Mouse (Mus musculus) lung, embryonic 15.5 days (tissue): ENCODE measurements around the gene 4930556J24Rik. TPM values are rescaled to one million over a fixed set of nuclear protein-coding genes. Genes with fewer than 3 reads are reported as not detected.
"Not testable (repeated sequence)": the region's sequence is repeated elsewhere in the genome, so short reads cannot be mapped to it uniquely, and the experiment has no call there.

Experiments
- ATAC-seq: fragments of 200-750 bp; cut with Nextera tagmentation; 2 replicates; pipeline ENCODE4 v1.8.0; 2017; ENCODE audit warnings: moderate number of reproducible peaks, borderline replicate concordance; ENCODE audit not compliant: low FRiP score, low TSS enrichment; ENCODE audit errors: extremely low read depth
- H3K27ac ChIP-seq: fragments of 300-500 bp; sonication (generic); 2 replicates; pipeline ENCODE4 v1.5.1; 2015; ENCODE audit warnings: moderate library complexity, mild to moderate bottlenecking, inconsistent platforms
- H3K27me3 ChIP-seq: fragments of 300-500 bp; sonication (generic); 2 replicates; pipeline ENCODE4 v1.6.1; 2015; ENCODE audit warnings: inconsistent platforms
- H3K36me3 ChIP-seq: fragments of 300-500 bp; sonication (generic); 2 replicates; pipeline ENCODE4 v1.6.1; 2015; ENCODE audit warnings: inconsistent platforms
- H3K4me1 ChIP-seq: fragments of 300-500 bp; sonication (generic); 2 replicates; pipeline ENCODE4 v1.6.1; 2015; ENCODE audit warnings: inconsistent platforms
- H3K4me2 ChIP-seq: fragments of 300-500 bp; sonication (generic); 2 replicates; pipeline ENCODE4 v1.6.1; 2015; ENCODE audit warnings: inconsistent platforms, mild to moderate bottlenecking, moderate library complexity
- H3K4me3 ChIP-seq: fragments of 300-500 bp; sonication (generic); 2 replicates; pipeline ENCODE4 v1.5.1; 2015; ENCODE audit warnings: mild to moderate bottlenecking, inconsistent platforms
- H3K9ac ChIP-seq: fragments of 300-500 bp; sonication (generic); 2 replicates; pipeline ENCODE4 v1.6.1; 2015; ENCODE audit warnings: inconsistent platforms
- H3K9me3 ChIP-seq: fragments of 300-500 bp; sonication (generic); 2 replicates; pipeline ENCODE4 v1.6.1; 2016; ENCODE audit warnings: inconsistent platforms
- WGBS: fragments of 180-500 bp; shearing (Covaris S2); methylation state at CpG from one replicate; pipeline ENCODE4 v1.1.7; 2015; 5-methylcytosine and 5-hydroxymethylcytosine counted together
- polyA plus RNA-seq: library from polyadenylated mRNA; unstranded; fragments of >200 nt; fragmentation: Nextera tagmentation; extraction: Ambion mirVana; gene quantifications from 2 replicates; pipeline ENCODE4 v1.2.1, GENCODE M21; 2015

4930556J24Rik gene
- 0.18 and 0.21 TPM in 2 replicates for polyA plus RNA-seq

DNA sequence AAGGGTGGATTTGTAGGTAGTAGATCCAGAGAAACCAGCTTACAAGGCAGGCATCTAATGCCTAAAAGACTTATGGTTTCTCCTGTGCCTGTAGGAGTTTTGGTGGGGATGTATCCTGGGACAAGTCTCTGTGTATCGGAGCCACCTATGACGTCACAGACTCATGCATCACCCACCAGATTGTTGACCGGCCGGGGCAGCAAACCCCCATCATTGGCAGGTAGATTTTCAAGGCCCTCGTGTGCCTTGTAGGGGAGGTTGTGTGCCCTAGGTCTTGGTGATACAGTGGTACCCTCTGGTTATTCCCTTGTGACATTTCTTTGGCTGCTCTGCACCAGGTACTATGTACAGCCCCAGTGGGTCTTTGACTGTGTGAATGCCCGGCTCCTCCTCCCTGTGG lies at the start of gene 4930556J24Rik:
4930556J24Rik (minus strand) TSS at position 101 of the 400 bp plus-strand sequence.
- 95% methylated on average over 6 of the region's 6 CpGs for WGBS
- no peak for ATAC-seq
- Histone ChIP-seq H3K4me3 (no peak within 1 kb of the TSS), H3K4me2 (no peak within 1 kb of the TSS), H3K4me1 (no peaks in the 10 kb centered on the region), H3K27ac (no peak within 1 kb of the TSS), H3K9me3 (no peaks in the 10 kb centered on the region), H3K27me3 (no peaks in the 10 kb centered on the region), H3K9ac (no peak within 1 kb of the TSS), H3K36me3 (peaks cover 85% of the 10 kb centered on the region)

- H3K27me3 ChIP-seq, result no peaks in the 10 kb centered on the region
Observed at GRCm38 (mm10) chr11:4023321-4023720, 46.7 kb upstream of the 4930556J24Rik start.

DNA sequence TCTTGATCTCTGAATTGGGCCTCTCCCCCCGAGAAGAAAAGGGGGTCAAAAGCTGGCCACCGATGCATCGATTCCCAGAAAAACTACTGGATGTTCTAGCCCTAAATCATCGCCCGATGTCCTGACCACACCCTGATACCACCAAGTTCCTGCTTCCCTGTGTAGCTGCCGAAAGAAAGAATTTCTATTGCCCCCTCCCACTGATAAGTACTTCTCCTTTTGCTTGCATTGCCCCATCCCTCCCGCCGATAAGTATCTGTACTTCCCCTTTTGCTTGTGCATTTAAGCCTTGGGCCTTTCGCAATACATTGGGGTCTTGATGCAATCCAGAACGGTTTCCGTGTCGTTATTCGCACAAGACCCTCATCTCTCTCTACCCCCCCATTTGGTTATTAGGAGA lies 45.5 kb upstream of the 4930556J24Rik start:
- H3K4me1 ChIP-seq, H3K4me3 ChIP-seq, H3K27me3 ChIP-seq, H3K9ac ChIP-seq, H3K36me3 ChIP-seq, ATAC-seq, H3K27ac ChIP-seq, H3K4me2 ChIP-seq, H3K9me3 ChIP-seq: not testable (repeated sequence)
- WGBS, result 87% methylated on average over 13 of the region's 13 CpGs

More at GRCm38 (mm10) chr11:4023321-4023720, 46.7 kb upstream of the 4930556J24Rik start:
- ATAC-seq, result no peak
- Histone ChIP-seq H3K4me2 (no peak overlapping the region), H3K9ac (no peak overlapping the region), H3K9me3 (no peaks in the 10 kb centered on the region), H3K4me1 (no peaks in the 10 kb centered on the region), H3K4me3 (no peak overlapping the region), H3K36me3 (no peaks in the 10 kb centered on the region), H3K27ac (no peak overlapping the region)
- 71% methylated on average over 2 of the region's 2 CpGs for WGBS

GRCm38 (mm10) chr11:4015796-4016195 lies 39.2 kb upstream of the 4930556J24Rik start:
- 89% methylated on average over 14 of the region's 14 CpGs for WGBS
- H3K9ac ChIP-seq, H3K27ac ChIP-seq, H3K4me3 ChIP-seq, H3K27me3 ChIP-seq, H3K4me2 ChIP-seq, H3K4me1 ChIP-seq, H3K9me3 ChIP-seq, ATAC-seq, H3K36me3 ChIP-seq: not testable (repeated sequence)

DNA sequence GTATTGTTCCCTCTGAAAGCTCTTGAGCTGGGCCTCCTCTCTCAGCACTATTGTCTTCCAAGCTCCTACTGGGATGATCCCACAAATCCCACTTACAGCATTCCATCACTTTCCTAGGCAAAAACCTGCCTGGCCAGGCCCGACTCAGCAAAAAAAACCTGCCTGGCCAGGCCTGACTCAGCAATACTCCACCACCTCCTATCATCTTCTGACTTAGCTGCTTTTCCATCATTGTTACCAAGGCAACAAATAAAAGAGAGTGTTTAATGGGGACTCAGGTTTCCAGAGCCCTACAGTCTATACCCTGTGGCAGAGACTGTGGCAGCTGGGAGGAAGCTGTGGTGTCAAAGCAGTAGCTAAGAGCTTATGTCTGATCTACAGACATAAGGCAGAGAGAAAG lies 36.0 kb upstream of the 4930556J24Rik start:
- Histone ChIP-seq H3K4me2 (no peak overlapping the region), H3K36me3 (no peaks in the 10 kb centered on the region), H3K27me3 (no peaks in the 10 kb centered on the region), H3K9ac (no peak overlapping the region), H3K4me3 (no peak overlapping the region), H3K27ac (no peak overlapping the region), H3K4me1 (no peaks in the 10 kb centered on the region), H3K9me3 (peaks cover 3% of the 10 kb centered on the region; the same call in 1 of the 2 replicates)
- no peak for ATAC-seq
- WGBS, result 56% methylated on average over 1 of the region's 1 CpGs

- H3K4me1 ChIP-seq, result no peaks in the 10 kb centered on the region
- H3K9ac ChIP-seq, result no peak overlapping the region
- ATAC-seq, result no peak
- 82% methylated on average over 3 of the region's 3 CpGs for whole genome bisulfite sequencing
- no peak overlapping the region for H3K27ac ChIP-seq
- no peaks in the 10 kb centered on the region for H3K9me3 ChIP-seq
- H3K4me3 ChIP-seq, result no peak overlapping the region
- no peak overlapping the region for H3K4me2 ChIP-seq
- H3K27me3 ChIP-seq, result no peaks in the 10 kb centered on the region
- no peaks in the 10 kb centered on the region for H3K36me3 ChIP-seq
Observed at GRCm38 (mm10) chr11:4006462-4006861, 29.9 kb upstream of the 4930556J24Rik start.

- Histone ChIP-seq H3K9me3 (no peaks in the 10 kb centered on the region), H3K9ac (no peak overlapping the region), H3K27me3 (peaks cover 5% of the 10 kb centered on the region; the same call in 1 of the 2 replicates), H3K27ac (no peak overlapping the region), H3K4me2 (no peak overlapping the region), H3K4me1 (no peaks in the 10 kb centered on the region), H3K36me3 (no peaks in the 10 kb centered on the region), H3K4me3 (no peak overlapping the region)
- WGBS, result 57% methylated on average over 5 of the region's 5 CpGs
- ATAC-seq, result no peak
Observed at GRCm38 (mm10) chr11:4005220-4005805, 28.7 kb upstream of the 4930556J24Rik start.

- no peak for ATAC-seq
- Histone ChIP-seq H3K9me3 (no peaks in the 10 kb centered on the region), H3K36me3 (no peaks in the 10 kb centered on the region), H3K4me3 (no peak overlapping the region), H3K9ac (no peak overlapping the region), H3K4me1 (peaks cover 11% of the 10 kb centered on the region; the same call in 1 of the 2 replicates), H3K27me3 (peaks cover 42% of the 10 kb centered on the region), H3K27ac (no peak overlapping the region), H3K4me2 (no peak overlapping the region)
- 6% methylated on average over 5 of the region's 5 CpGs for WGBS
Observed at GRCm38 (mm10) chr11:4001603-4002002, 25.0 kb upstream of the 4930556J24Rik start.

- no peak overlapping the region for H3K9ac ChIP-seq
- no peak overlapping the region for H3K4me2 ChIP-seq
- H3K4me1 ChIP-seq, result peaks cover 11% of the 10 kb centered on the region; the same call in 1 of the 2 replicates
- H3K36me3 ChIP-seq, result no peaks in the 10 kb centered on the region
- WGBS, result 57% methylated on average over 5 of the region's 5 CpGs
- H3K4me3 ChIP-seq, result no peak overlapping the region
- no peak for ATAC-seq
- no peaks in the 10 kb centered on the region for H3K9me3 ChIP-seq
- no peak overlapping the region for H3K27ac ChIP-seq
- H3K27me3 ChIP-seq, result peaks cover 44% of the 10 kb centered on the region
Observed at GRCm38 (mm10) chr11:3999547-3999946, 23.0 kb upstream of the 4930556J24Rik start.

- H3K9me3 ChIP-seq, result no peaks in the 10 kb centered on the region
- H3K4me2 ChIP-seq, result peak overlapping the region; percentile 53
- ATAC-seq, result no peak
- no peak overlapping the region for H3K27ac ChIP-seq
- no peak overlapping the region for H3K9ac ChIP-seq
- WGBS, result 7% methylated on average over 66 of the region's 66 CpGs
- peaks cover 11% of the 10 kb centered on the region; the same call in 1 of the 2 replicates for H3K4me1 ChIP-seq
- peaks cover 44% of the 10 kb centered on the region for H3K27me3 ChIP-seq
- no peaks in the 10 kb centered on the region for H3K36me3 ChIP-seq
- H3K4me3 ChIP-seq, result peak overlapping the region; percentile 29
Observed at GRCm38 (mm10) chr11:3997978-3998720, 21.6 kb upstream of the 4930556J24Rik start.

GRCm38 (mm10) chr11:3996840-3997239 lies 20.3 kb upstream of the 4930556J24Rik start:
- peaks cover 11% of the 10 kb centered on the region; the same call in 1 of the 2 replicates for H3K4me1 ChIP-seq
- WGBS, result 83% methylated on average over 3 of the region's 3 CpGs
- no peak overlapping the region for H3K4me3 ChIP-seq
- H3K27me3 ChIP-seq, result peaks cover 44% of the 10 kb centered on the region
- H3K27ac ChIP-seq, result no peak overlapping the region
- no peak for ATAC-seq
- no peak overlapping the region for H3K4me2 ChIP-seq
- no peak overlapping the region for H3K9ac ChIP-seq
- H3K9me3 ChIP-seq, result no peaks in the 10 kb centered on the region
- no peaks in the 10 kb centered on the region for H3K36me3 ChIP-seq

DNA sequence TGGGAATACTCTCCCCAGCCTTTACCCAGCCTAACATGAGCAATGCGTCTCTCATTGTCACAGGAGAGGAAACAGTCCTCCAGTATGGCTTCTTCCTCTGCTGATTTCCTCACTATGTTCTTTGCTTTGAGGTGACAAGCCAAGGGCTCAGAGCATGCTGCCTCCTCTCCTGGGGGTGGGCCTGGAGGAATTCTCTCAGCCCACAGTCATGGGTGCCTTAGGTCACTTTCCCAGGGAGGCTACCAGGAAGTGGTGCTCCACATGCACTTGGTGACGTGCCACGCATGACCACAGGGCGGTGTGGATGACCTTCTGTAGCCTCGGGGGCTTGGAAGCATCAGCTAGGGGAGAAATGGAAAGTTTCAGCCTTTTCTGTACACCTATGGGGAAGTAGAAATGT lies 18.9 kb upstream of the 4930556J24Rik start:
- Histone ChIP-seq H3K9ac (no peak overlapping the region), H3K27me3 (peaks cover 40% of the 10 kb centered on the region), H3K9me3 (no peaks in the 10 kb centered on the region), H3K27ac (no peak overlapping the region), H3K4me1 (peaks cover 11% of the 10 kb centered on the region; the same call in 1 of the 2 replicates), H3K4me2 (no peak overlapping the region), H3K36me3 (no peaks in the 10 kb centered on the region), H3K4me3 (no peak overlapping the region)
- WGBS, result 74% methylated on average over 5 of the region's 5 CpGs
- no peak for ATAC-seq
